Mouse (Mus musculus) erythroblast, embryonic 14.5 days (primary cell): ENCODE results near the gene Cldn20.

Experiments used
- GATA1 ChIP-seq: IDR thresholded peaks from 2 replicates; pipeline ENCODE4 v1.6.1; 2012; ENCODE audit warnings: low read length, inconsistent platforms, mixed read lengths
- TAL1 ChIP-seq: IDR thresholded peaks from 3 replicates; pipeline ENCODE4 v1.6.1; 2012; ENCODE audit warnings: low read length, inconsistent platforms, mixed read lengths

DNA sequence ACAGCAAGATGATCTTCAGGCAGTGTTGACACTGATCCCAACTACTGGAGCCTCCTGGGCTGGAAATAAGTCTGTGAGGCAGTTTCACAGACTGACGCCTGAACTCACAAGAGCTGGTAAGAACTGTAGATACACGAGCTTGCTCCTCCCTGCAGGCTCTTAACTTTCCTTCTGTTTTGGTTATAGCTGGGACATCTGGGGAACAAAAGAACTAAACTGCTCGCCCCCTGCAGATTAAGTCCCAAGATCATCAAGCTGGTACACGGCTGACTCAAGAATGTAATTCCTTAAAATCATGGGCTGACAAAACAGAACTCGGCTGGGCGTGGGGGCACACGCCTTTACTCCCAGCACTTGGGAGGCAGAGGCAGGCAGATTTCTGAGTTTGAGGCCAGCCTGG is 1.8 kb upstream of the Cldn20 start:
- TF ChIP-seq GATA1 (no peak), TAL1 (no peak)
